Mouse (Mus musculus) forebrain, postnatal 0 days (tissue): ENCODE data around the gene Tcp10c. TPM values are rescaled to one million over a fixed set of nuclear protein-coding genes. Genes with fewer than 3 reads are reported as not detected.
"Not testable (repeated sequence)": the region's sequence is repeated elsewhere in the genome, so short reads cannot be mapped to it uniquely, and the experiment has no call there.

Source experiments
- ATAC-seq: fragments of 200-750 bp; cut with Nextera tagmentation; 2 replicates; pipeline ENCODE4 v1.8.0; 2017; ENCODE audit warnings: mild to moderate bottlenecking, moderate library complexity
- DNase-seq: peaks from one replicate; pipeline ENCODE4 v3.0.0-alpha.2; 2015
- H3K27ac ChIP-seq: fragments of 300-500 bp; sonication (generic); 2 replicates; pipeline ENCODE4 v1.5.1; 2014; ENCODE audit warnings: low read depth, mild to moderate bottlenecking, antibody characterized with exemption, low read length, moderate library complexity, mixed read lengths
- H3K27me3 ChIP-seq: fragments of 300-500 bp; sonication (generic); 2 replicates; pipeline ENCODE4 v1.6.1; 2014; ENCODE audit warnings: mild to moderate bottlenecking, low read length, mixed read lengths; ENCODE audit not compliant: insufficient read depth
- H3K36me3 ChIP-seq: fragments of 300-500 bp; sonication (generic); 2 replicates; pipeline ENCODE4 v1.6.1; 2014; ENCODE audit warnings: mild to moderate bottlenecking, moderate library complexity; ENCODE audit not compliant: insufficient read depth
- H3K4me1 ChIP-seq: fragments of 300-500 bp; sonication (generic); 2 replicates; pipeline ENCODE4 v1.6.1; 2014; ENCODE audit warnings: antibody characterized with exemption; ENCODE audit not compliant: insufficient read depth
- H3K4me2 ChIP-seq: fragments of 300-500 bp; sonication (generic); 2 replicates; pipeline ENCODE4 v1.6.1; 2014; ENCODE audit warnings: low read depth, mild to moderate bottlenecking, moderate library complexity
- H3K4me3 ChIP-seq: fragments of 300-500 bp; sonication (generic); 2 replicates; pipeline ENCODE4 v1.5.1; 2014; ENCODE audit warnings: low read depth, low read length, mixed read lengths
- H3K9ac ChIP-seq: fragments of 300-500 bp; sonication (generic); 2 replicates; pipeline ENCODE4 v1.6.1; 2014; ENCODE audit warnings: mild to moderate bottlenecking
- H3K9me3 ChIP-seq: fragments of 300-500 bp; sonication (generic); 2 replicates; pipeline ENCODE4 v1.6.1; 2016; ENCODE audit warnings: low read length
- WGBS: fragments of 180-500 bp; shearing (Covaris S2); extraction: QIAGEN DNeasy Blood & Tissue Kit; methylation state at CpG from one replicate; pipeline ENCODE4 v1.1.7; 2014; 5-methylcytosine and 5-hydroxymethylcytosine counted together
- polyA plus RNA-seq: library from polyadenylated mRNA; unstranded; fragments of >200 nt; fragmentation: Nextera tagmentation; extraction: Ambion mirVana; gene quantifications from 2 replicates; pipeline ENCODE4 v1.2.1, GENCODE M21; 2015
- total RNA-seq: library from RNA; depleted of rRNA; stranded (reverse); fragments of >200 nt; gene quantifications from 2 replicates; pipeline ENCODE4 v1.2.3, GENCODE M21; 2014; rRNA removed

Gene Tcp10c
- not detected in 2 replicates for total RNA-seq
- polyA plus RNA-seq: not detected in 2 replicates

DNA sequence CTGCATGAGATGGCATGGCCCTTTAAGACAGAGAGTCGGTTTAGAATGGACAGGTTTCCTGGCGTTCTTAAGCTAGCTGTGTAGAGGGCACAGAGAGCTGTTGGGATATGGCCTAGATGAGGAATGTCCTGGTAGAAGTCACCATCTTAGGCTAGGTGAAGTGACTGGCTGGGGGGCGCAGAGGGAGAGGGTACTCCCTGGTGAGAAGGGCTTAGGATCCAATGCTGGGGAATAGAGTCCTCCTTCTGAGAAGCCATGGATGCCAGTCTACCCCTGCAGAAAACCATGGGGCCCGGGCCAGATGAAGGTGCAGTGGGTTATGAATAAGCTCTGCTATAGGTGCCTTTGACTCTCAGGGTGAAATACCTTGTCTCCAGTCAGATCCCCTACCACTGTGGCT, at the start of gene Tcp10c:
Tcp10c (plus strand) TSS at position 52 of the 400 bp plus-strand sequence.
- WGBS: 89% methylated on average over 4 of the region's 4 CpGs
- H3K4me2 ChIP-seq, H3K9ac ChIP-seq, H3K27me3 ChIP-seq, H3K27ac ChIP-seq, H3K36me3 ChIP-seq, H3K4me3 ChIP-seq, H3K4me1 ChIP-seq, H3K9me3 ChIP-seq, ATAC-seq, DNase-seq: not testable (repeated sequence)

- not testable (repeated sequence) for H3K27me3 ChIP-seq, H3K27ac ChIP-seq, H3K36me3 ChIP-seq, H3K9ac ChIP-seq, H3K4me2 ChIP-seq, H3K4me1 ChIP-seq, H3K4me3 ChIP-seq, DNase-seq, ATAC-seq
- WGBS: 81% methylated on average over 5 of the region's 6 CpGs
- H3K9me3 ChIP-seq: peaks cover 15% of the 10 kb centered on the region
These were observed 46.5 kb upstream of the Tcp10c start for GRCm38 (mm10) chr17:13307852-13308251.

DNA sequence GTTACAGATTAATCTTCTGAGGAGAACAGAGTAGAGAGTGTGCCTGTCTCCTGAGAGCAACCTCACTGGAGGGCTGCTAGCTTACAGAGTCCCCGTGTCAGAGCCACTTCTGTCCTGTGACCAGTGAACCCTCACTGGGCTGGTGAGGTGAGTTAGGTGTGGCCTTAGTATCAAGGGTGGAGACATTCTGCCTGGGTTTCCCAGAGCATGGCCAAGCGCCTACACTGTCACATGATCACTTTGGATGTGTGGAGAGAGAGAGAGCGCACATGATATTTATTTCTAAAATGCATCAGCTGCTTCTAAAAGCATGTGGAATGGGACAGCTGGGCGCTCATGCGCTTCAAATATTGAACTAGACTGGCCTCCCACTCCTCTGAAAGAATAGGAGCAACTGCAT, 46.0 kb upstream of the Tcp10c start:
- H3K9ac ChIP-seq, H3K36me3 ChIP-seq, H3K4me1 ChIP-seq, H3K27ac ChIP-seq, H3K4me2 ChIP-seq, ATAC-seq, H3K27me3 ChIP-seq, DNase-seq, H3K4me3 ChIP-seq: not testable (repeated sequence)
- 89% methylated on average over 5 of the region's 5 CpGs for WGBS
- peaks cover 15% of the 10 kb centered on the region for H3K9me3 ChIP-seq

GRCm38 (mm10) chr17:13308746-13309145, 45.6 kb upstream of the Tcp10c start:
- H3K4me1 ChIP-seq: not testable (repeated sequence)
- 90% methylated on average over 4 of the region's 4 CpGs for WGBS

DNA sequence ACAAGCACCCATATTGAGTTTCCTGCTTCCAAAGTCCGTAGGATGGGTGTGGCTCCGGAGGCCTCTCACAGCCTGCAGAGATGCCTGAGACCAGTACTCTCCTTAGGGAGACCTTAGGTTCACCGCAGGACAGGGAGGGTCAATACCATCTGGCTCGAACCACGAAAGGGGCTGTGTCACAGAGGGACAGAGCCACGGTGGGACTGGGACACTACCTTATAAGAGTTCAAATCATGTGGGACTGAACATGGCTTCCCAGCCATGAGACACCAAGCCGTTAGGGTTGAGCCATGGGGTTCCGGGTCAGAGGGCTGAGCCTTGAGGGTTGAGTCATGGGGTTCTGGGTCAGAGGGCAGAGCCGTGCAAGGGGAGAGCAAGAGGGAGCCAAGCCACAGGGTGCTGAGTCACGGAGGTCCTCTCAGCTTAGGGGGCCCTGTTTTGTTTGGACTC, 45.2 kb upstream of the Tcp10c start:
- 92% methylated on average over 10 of the region's 10 CpGs for WGBS
- not testable (repeated sequence) for H3K9ac ChIP-seq, DNase-seq, H3K36me3 ChIP-seq, H3K4me3 ChIP-seq, H3K4me1 ChIP-seq, H3K4me2 ChIP-seq, ATAC-seq, H3K27ac ChIP-seq, H3K27me3 ChIP-seq
- H3K9me3 ChIP-seq: peaks cover 15% of the 10 kb centered on the region

More at GRCm38 (mm10) chr17:13308746-13309145, 45.6 kb upstream of the Tcp10c start:
- not testable (repeated sequence) for H3K27ac ChIP-seq, DNase-seq, H3K4me3 ChIP-seq, H3K36me3 ChIP-seq, ATAC-seq, H3K9ac ChIP-seq, H3K4me2 ChIP-seq, H3K27me3 ChIP-seq
- peaks cover 15% of the 10 kb centered on the region for H3K9me3 ChIP-seq

DNA sequence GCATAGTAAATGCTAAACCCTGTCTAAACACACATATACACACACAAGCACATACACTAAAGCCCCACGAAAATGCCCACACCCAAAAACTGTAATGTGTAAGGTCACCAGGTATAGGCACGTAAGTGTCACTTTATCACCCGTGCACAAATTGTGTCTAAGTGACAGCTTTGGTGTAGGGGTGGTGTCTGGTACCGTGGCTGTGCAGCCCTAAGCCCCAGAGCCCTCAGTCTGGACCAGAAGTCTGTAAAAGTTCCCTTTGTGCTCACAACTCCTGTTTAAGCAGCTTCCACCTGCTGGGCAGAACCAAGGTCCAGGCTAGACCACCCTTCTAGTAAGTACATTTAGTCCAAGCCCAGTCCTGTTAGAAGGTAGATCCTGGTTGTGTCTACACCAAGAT, 24.4 kb upstream of the Tcp10c start:
- not testable (repeated sequence) for ATAC-seq, H3K9ac ChIP-seq, H3K4me2 ChIP-seq, H3K27ac ChIP-seq, DNase-seq, H3K4me1 ChIP-seq, H3K27me3 ChIP-seq, H3K36me3 ChIP-seq, H3K4me3 ChIP-seq
- peaks cover 13% of the 10 kb centered on the region; the same call in 1 of the 2 replicates for H3K9me3 ChIP-seq
- 88% methylated on average over 4 of the region's 4 CpGs for WGBS

DNA sequence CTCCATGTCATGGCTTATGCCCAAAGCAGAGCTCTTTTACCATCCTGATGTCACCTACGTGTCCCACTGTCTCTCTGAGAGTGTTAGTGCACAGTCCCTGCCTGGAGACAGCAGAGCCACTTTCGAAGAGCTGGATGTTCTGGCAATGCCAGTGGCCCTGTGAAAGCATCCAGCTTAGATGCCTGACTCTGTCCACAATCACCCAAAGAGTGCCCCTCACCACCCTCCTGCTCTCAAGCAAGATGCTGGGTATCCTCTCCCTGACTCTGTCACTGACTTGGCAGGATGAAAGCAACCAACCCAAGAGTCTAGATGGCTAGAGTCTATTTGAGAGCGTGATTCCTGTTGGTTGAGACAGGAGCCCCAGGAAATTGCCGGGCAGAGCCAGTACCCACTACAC, 23.2 kb upstream of the Tcp10c start:
- H3K36me3 ChIP-seq, H3K4me2 ChIP-seq, DNase-seq, H3K9ac ChIP-seq, ATAC-seq, H3K4me1 ChIP-seq, H3K4me3 ChIP-seq, H3K27ac ChIP-seq, H3K27me3 ChIP-seq: not testable (repeated sequence)
- peaks cover 13% of the 10 kb centered on the region; the same call in 1 of the 2 replicates for H3K9me3 ChIP-seq
- WGBS: 73% methylated on average over 3 of the region's 4 CpGs

- not testable (repeated sequence) for ATAC-seq
These were observed 21.9 kb upstream of the Tcp10c start for GRCm38 (mm10) chr17:13332496-13332895.

More at GRCm38 (mm10) chr17:13332496-13332895, 21.9 kb upstream of the Tcp10c start:
- peaks cover 13% of the 10 kb centered on the region; the same call in 1 of the 2 replicates for H3K9me3 ChIP-seq
- H3K9ac ChIP-seq, H3K4me3 ChIP-seq, DNase-seq, H3K4me2 ChIP-seq, H3K36me3 ChIP-seq, H3K27me3 ChIP-seq, H3K27ac ChIP-seq, H3K4me1 ChIP-seq: not testable (repeated sequence)
- 86% methylated on average over 8 of the region's 8 CpGs for WGBS
